Mouse (Mus musculus) liver, embryonic 13.5 days (tissue): ENCODE data around the gene Trim41. TPM values are rescaled to one million over a fixed set of nuclear protein-coding genes. Genes with fewer than 3 reads are reported as not detected.
"Not testable (repeated sequence)": the region's sequence is repeated elsewhere in the genome, so short reads cannot be mapped to it uniquely, and the experiment has no call there.

ENCODE experiments used
- ATAC-seq: fragments of 200-750 bp; cut with Nextera tagmentation; 2 replicates; pipeline ENCODE4 v1.8.0; 2017; ENCODE audit warnings: low read depth, mild to moderate bottlenecking, moderate number of reproducible peaks, moderate library complexity
- DNase-seq: peaks from one replicate; pipeline ENCODE4 v3.0.0; 2022
- H3K27ac ChIP-seq: fragments of 300-500 bp; sonication (generic); 2 replicates; pipeline ENCODE4 v1.5.1; 2015; ENCODE audit warnings: moderate library complexity, mild to moderate bottlenecking, inconsistent platforms
- H3K27me3 ChIP-seq: fragments of 300-500 bp; sonication (generic); 2 replicates; pipeline ENCODE4 v1.6.1; 2015; ENCODE audit warnings: mild to moderate bottlenecking, inconsistent platforms
- H3K36me3 ChIP-seq: fragments of 300-500 bp; sonication (generic); 2 replicates; pipeline ENCODE4 v1.6.1; 2015; ENCODE audit warnings: mild to moderate bottlenecking, inconsistent platforms
- H3K4me1 ChIP-seq: fragments of 300-500 bp; sonication (generic); replicated peaks from 2 replicates; pipeline ENCODE4 v1.6.1; 2015; ENCODE audit warnings: inconsistent platforms
- H3K4me2 ChIP-seq: fragments of 300-500 bp; sonication (generic); 2 replicates; pipeline ENCODE4 v1.6.1; 2015; ENCODE audit warnings: inconsistent platforms, mild to moderate bottlenecking, moderate library complexity
- H3K4me3 ChIP-seq: fragments of 300-500 bp; sonication (generic); replicated peaks from 2 replicates; pipeline ENCODE4 v1.5.1; 2015; ENCODE audit warnings: mild to moderate bottlenecking, inconsistent platforms
- H3K9ac ChIP-seq: fragments of 300-500 bp; sonication (generic); 2 replicates; pipeline ENCODE4 v1.6.1; 2015; ENCODE audit warnings: mild to moderate bottlenecking, inconsistent platforms
- H3K9me3 ChIP-seq: fragments of 300-500 bp; sonication (generic); replicated peaks from 2 replicates; pipeline ENCODE4 v1.6.1; 2016; ENCODE audit warnings: inconsistent platforms
- WGBS: fragments of 180-500 bp; shearing (Covaris S2); methylation state at CpG from one replicate; pipeline ENCODE4 v1.1.7; 2015; ENCODE audit not compliant: insufficient replicate concordance; 5-methylcytosine and 5-hydroxymethylcytosine counted together
- polyA plus RNA-seq: library from polyadenylated mRNA; unstranded; fragments of >200 nt; fragmentation: Nextera tagmentation; extraction: Ambion mirVana; gene quantifications from 2 replicates; pipeline ENCODE4 v1.2.1, GENCODE M21; 2015

Trim41 gene
- polyA plus RNA-seq, 1 experiment from 2014 or later = 2.4 TPM

DNA sequence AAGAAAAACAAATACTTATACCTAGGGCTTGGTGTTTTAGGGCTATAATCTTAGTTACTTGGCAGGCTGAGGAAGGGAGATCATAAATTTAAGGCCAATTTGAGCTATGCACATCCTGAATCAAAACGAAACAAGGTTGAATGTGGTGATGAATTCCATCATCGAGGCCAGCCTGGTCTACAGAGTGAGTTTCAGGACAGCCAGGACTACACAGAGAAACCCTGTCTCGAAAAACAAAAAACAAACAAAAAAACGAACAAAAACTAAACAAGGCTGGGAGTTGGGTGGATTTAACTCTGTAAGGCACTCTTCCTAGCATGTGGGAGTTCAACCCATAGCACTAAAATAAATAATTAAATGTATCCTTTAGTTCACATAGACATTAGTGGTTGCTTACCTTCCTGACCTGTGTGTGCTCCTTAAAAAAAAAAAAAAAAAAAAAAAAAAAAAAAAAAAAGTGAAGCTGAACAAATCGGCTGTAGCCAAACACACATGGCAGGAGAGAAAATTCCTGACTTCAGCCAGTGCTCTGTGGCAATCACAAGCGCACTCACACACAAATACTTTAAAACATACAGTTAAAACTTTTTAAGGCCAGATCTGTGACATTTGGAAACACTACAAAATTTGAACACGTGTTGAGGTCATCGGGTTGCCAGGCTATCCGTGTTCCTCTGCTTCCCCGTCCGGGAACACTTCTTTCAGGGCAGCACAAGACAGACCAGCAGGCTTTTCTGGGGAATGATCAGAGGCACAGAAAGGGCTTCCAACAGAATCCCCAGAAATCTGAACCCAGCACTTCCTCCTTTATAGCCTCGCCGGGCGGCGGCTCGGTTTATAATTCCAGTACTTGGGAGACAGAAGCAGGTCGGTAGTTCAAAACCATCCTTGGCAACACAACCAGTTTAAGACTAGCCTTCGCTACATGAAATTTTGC lies 17.9 kb downstream of the Trim41 start:
- ATAC-seq = peak; percentile 1; the same call in 1 of the 2 replicates
- H3K27me3 ChIP-seq = no peaks in the 10 kb centered on the region
- peak overlapping the region; percentile 88 for H3K4me3 ChIP-seq
- peak overlapping the region; percentile 92 for H3K9ac ChIP-seq
- H3K27ac ChIP-seq = peak overlapping the region; percentile 94
- H3K9me3 ChIP-seq = no peaks in the 10 kb centered on the region
- peaks cover 60% of the 10 kb centered on the region for H3K4me1 ChIP-seq
- 5% methylated on average over 18 of the region's 18 CpGs for WGBS
- H3K36me3 ChIP-seq = peaks cover 33% of the 10 kb centered on the region
- no peak for DNase-seq
- peak overlapping the region; percentile 84 for H3K4me2 ChIP-seq

DNA sequence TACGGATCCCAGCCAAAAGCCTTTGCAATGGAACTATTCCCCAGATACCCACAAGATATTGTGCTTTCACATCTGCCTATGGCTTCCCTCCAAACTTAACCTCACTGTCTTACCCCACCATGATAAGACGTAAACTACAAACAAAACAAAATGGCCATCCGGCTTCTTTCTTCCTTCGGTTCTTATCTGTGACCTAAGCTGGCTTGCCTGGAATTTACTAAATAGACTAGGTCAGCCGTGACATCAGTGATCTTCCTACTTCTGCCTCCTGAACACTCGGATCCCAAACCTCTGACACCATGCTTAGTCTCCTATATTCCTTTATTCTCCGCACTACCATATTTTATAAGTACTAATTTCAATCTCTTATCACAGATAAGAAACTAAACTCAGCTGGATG lies 18.8 kb downstream of the Trim41 start:
- Histone ChIP-seq H3K4me1 (peaks cover 51% of the 10 kb centered on the region), H3K9ac (peak overlapping the region; percentile 92)
- WGBS = 36% methylated on average over 7 of the region's 7 CpGs

DNA sequence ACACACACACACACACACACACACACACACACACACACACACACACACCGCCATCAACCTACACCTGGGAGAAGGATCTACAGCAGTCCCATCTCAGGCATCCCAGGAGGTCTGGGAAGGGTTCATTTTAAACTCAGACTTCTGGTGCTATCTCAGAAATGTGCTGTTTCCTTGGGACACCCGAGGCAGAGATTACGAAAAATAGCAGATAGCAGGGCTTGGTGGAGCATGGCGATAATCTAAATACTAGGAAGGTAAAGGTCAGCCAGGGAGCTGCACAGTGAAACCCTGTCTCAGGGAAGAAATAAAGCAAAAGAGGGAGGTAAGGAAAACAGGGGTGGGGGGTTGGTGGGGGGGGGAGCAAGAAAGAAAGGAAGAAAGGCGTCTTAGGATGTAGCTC lies 19.9 kb downstream of the Trim41 start:
- peak; percentile 11; the same call in 1 of the 2 replicates for ATAC-seq
- WGBS = 24% methylated on average over 5 of the region's 5 CpGs
- Histone ChIP-seq H3K9me3 (no peaks in the 10 kb centered on the region), H3K27me3 (no peaks in the 10 kb centered on the region), H3K9ac (peak overlapping the region; percentile 92), H3K4me2 (peak overlapping the region; percentile 84), H3K27ac (peak overlapping the region; percentile 94), H3K4me1 (peaks cover 41% of the 10 kb centered on the region), H3K36me3 (peaks cover 13% of the 10 kb centered on the region), H3K4me3 (0 out of 2 replicates have a peak overlapping the region, but pooled peaks have one; percentile 88)
- no peak for DNase-seq

More for the DNA sequence above, 18.8 kb downstream of the Trim41 start:
- H3K36me3 ChIP-seq = peaks cover 23% of the 10 kb centered on the region
- ATAC-seq (no peak), DNase-seq (no peak)
- H3K27me3 ChIP-seq = no peaks in the 10 kb centered on the region
- peak overlapping the region; percentile 88 for H3K4me3 ChIP-seq
- H3K27ac ChIP-seq = peak overlapping the region; percentile 94
- peak overlapping the region; percentile 84 for H3K4me2 ChIP-seq
- no peaks in the 10 kb centered on the region for H3K9me3 ChIP-seq

DNA sequence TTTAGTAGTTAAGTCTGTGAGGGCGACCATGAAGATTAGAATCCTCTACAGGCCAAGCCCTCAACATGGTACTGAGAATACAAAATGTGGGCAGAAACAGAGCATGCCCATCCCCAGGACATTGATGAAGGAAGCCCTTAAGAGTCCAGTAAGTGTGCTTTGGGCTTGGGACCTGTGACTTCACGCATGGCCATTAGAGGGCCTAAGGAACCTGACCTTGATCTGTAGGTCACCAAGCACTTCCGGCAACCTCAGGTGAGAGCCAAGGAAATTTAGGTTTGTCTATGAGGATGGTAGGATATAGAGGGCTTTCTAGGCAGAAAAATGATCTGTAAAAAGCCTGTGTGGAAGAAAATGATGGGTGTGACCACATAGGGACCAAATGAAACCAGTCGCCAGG lies 20.9 kb downstream of the Trim41 start:
- no peaks in the 10 kb centered on the region for H3K27me3 ChIP-seq
- ATAC-seq (no peak), DNase-seq (no peak)
- no peaks in the 10 kb centered on the region for H3K9me3 ChIP-seq
- H3K4me1 ChIP-seq = peaks cover 34% of the 10 kb centered on the region
- no peak overlapping the region for H3K9ac ChIP-seq
- no peak overlapping the region for H3K27ac ChIP-seq
- no peak overlapping the region for H3K4me2 ChIP-seq
- no peak overlapping the region for H3K4me3 ChIP-seq
- WGBS = 74% methylated on average over 4 of the region's 4 CpGs
- peaks cover 3% of the 10 kb centered on the region for H3K36me3 ChIP-seq

DNA sequence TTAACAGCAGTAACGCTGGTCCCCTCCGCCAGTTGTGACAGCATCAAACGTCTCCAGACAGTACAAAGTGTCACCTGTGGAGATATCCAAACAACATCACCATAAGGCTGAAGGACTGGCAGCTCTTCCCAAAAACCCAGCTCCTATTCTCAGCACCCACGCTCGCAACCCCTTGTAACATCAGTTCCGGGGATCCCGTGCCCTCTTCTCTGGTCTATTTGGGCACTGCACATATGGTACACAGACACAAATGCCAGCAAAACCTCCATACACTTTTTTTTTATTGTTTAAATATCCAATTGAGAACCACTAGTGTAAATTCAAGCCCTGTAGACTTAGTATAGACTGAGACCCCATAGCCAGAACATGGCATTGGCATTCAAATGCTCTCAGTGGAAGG lies 21.9 kb downstream of the Trim41 start:
- Histone ChIP-seq H3K36me3 (no peaks in the 10 kb centered on the region), H3K4me2 (no peak overlapping the region), H3K27me3 (no peaks in the 10 kb centered on the region), H3K4me3 (no peak overlapping the region), H3K9me3 (no peaks in the 10 kb centered on the region), H3K27ac (no peak overlapping the region), H3K9ac (no peak overlapping the region), H3K4me1 (peaks cover 41% of the 10 kb centered on the region)
- DNase-seq (no peak), ATAC-seq (no peak)
- 88% methylated on average over 7 of the region's 7 CpGs for WGBS

DNA sequence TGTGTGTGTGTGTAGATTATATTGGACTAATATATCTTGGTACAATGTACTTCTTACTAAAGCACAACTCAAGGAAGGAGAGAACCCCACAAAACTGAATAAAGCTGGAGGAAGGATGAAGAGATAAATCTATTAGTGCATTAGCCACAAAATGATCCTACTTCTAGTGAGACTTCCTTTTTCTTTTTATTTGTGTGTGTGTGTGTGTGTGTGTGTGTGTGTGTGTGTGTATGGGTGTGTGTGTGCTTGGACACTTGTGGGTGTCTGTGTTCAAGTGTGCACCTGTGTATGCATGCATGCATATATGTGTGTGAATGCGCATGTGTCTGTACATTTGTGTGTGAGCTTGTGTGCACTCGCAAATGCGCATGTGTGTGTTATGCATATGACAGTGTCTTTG lies 24.0 kb downstream of the Trim41 start:
- ATAC-seq (no peak), DNase-seq (no peak)
- Histone ChIP-seq H3K9me3 (no peaks in the 10 kb centered on the region), H3K9ac (no peak overlapping the region), H3K4me2 (no peak overlapping the region), H3K27me3 (no peaks in the 10 kb centered on the region), H3K4me1 (peaks cover 43% of the 10 kb centered on the region), H3K36me3 (no peaks in the 10 kb centered on the region), H3K4me3 (no peak overlapping the region), H3K27ac (no peak overlapping the region)
- WGBS = 96% methylated on average over 3 of the region's 3 CpGs

DNA sequence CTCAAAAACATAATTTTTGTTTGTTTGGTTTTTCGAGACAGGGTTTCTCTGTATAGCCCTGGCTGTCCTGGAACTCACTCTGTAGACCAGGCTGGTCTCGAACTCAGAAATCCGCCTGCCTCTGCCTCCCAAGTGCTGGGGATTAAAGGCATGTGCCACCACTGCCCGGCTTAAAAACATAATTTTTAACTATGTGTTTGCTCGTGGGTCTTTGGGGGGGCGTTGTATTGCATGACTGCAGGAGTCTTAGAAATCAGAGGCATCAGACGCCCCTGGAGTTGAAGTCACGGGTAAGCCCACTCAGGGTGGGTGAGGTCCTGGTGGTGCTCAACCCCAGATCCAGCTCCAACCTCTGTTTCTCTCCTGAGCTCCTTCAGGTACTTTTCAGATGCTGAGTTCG lies 25.3 kb downstream of the Trim41 start:
- H3K36me3 ChIP-seq, DNase-seq, H3K9ac ChIP-seq, H3K27me3 ChIP-seq, ATAC-seq, H3K4me2 ChIP-seq, H3K27ac ChIP-seq, H3K9me3 ChIP-seq, H3K4me3 ChIP-seq: not testable (repeated sequence)
- 74% methylated on average over 9 of the region's 9 CpGs for WGBS
- peaks cover 37% of the 10 kb centered on the region for H3K4me1 ChIP-seq

DNA sequence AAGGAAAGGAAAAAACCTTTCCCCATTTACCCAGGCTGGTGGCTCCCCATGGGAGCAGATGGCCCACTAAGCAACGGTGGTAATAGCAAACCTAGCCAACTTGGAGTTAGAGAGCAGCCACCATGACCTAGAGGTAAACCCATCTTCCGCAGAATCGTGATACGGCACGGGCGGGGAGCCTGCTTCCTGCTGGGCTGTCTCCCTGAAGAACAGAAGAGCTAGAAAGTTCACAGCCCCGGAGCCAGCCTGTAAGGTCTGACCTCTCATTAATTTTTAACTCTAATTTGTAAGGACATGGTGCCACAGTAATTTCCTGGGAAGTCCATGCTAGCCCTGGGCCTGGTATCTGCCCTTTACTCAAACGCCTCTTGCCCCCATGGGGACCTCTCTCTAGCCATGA lies 26.2 kb downstream of the Trim41 start:
- Histone ChIP-seq H3K36me3 (no peaks in the 10 kb centered on the region), H3K27ac (no peak overlapping the region), H3K9me3 (no peaks in the 10 kb centered on the region), H3K4me3 (no peak overlapping the region), H3K9ac (no peak overlapping the region), H3K4me1 (peaks cover 32% of the 10 kb centered on the region), H3K4me2 (peak overlapping the region; percentile 57), H3K27me3 (no peaks in the 10 kb centered on the region)
- DNase-seq (no peak), ATAC-seq (no peak)
- WGBS = 49% methylated on average over 8 of the region's 8 CpGs

DNA sequence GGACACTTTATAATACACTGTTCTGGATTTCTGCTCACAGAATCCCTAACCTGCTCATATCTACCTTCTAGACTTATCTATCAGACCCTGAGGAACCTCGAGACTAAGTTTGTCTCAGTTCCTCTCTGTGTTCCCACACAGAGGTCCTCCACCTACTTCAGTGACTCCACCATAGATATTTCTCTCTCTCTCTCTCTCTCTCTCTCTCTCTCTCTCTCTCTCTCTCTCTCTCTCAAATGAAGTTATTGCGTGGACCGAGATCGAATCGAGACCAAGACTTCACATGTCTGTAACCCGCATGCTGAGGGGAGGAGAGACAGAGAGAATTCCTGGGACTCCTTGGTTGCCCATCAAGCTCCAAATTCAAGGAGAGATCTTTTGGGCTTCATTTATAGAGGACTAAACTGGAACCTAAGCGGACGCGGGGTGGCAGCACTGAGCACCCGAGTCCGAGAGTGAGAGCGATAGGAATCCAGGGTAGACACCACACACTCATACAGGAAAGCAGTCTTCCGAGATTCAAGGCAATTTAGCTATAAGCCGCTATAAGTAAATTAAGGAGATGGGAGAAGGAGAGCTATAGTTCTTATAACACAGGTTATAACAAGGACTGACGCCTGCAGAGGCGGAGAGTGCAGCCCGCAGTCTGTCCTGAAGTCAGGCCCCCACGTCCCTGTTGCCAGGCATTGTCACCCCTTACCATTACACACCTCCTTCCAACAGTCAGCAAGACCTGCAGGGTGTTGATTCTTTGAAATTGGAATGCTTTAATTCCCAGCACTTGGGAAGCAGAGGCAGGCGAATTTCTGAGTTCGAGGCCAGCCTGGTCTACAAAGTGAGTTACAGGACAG lies 27.0 kb downstream of the Trim41 start:
- H3K4me2 ChIP-seq = peak overlapping the region; percentile 57
- H3K9me3 ChIP-seq = no peaks in the 10 kb centered on the region
- peak overlapping the region; percentile 33 for H3K4me3 ChIP-seq
- no peak overlapping the region for H3K27ac ChIP-seq
- no peaks in the 10 kb centered on the region for H3K27me3 ChIP-seq
- no peaks in the 10 kb centered on the region for H3K36me3 ChIP-seq
- H3K4me1 ChIP-seq = peaks cover 32% of the 10 kb centered on the region
- WGBS = 15% methylated on average over 20 of the region's 20 CpGs
- ATAC-seq (peak; percentile 63), DNase-seq (peak; percentile 70)
- H3K9ac ChIP-seq = peak overlapping the region; percentile 26

DNA sequence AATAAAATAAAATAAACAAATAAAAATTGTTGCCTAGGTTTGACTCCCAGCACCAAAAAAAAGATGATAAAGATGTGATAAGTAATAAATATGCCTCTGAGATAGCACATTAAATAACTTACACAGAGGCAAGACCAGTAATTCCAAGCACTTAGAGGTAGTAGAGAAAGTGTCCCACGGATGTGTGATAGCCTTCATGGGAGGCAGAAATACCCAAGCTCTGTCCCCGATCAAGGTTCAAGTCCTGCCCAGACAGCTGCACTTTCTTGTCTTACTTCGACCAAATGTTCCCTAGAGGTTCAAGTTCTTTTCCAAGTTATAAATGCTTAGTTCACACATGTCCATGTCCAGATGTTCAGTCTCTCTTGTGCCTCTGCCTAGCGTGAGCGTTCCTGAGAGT lies 27.9 kb downstream of the Trim41 start:
- no peaks in the 10 kb centered on the region for H3K36me3 ChIP-seq
- no peaks in the 10 kb centered on the region for H3K27me3 ChIP-seq
- peaks cover 32% of the 10 kb centered on the region for H3K4me1 ChIP-seq
- DNase-seq (no peak), ATAC-seq (no peak)
- peak overlapping the region; percentile 70 for H3K4me2 ChIP-seq
- H3K4me3 ChIP-seq = no peak overlapping the region
- no peak overlapping the region for H3K27ac ChIP-seq
- 74% methylated on average over 5 of the region's 5 CpGs for WGBS
- no peak overlapping the region for H3K9ac ChIP-seq
- H3K9me3 ChIP-seq = no peaks in the 10 kb centered on the region
